1 mouse cellular context compared by ENCODE assay signal in the genomic region with DNA sequence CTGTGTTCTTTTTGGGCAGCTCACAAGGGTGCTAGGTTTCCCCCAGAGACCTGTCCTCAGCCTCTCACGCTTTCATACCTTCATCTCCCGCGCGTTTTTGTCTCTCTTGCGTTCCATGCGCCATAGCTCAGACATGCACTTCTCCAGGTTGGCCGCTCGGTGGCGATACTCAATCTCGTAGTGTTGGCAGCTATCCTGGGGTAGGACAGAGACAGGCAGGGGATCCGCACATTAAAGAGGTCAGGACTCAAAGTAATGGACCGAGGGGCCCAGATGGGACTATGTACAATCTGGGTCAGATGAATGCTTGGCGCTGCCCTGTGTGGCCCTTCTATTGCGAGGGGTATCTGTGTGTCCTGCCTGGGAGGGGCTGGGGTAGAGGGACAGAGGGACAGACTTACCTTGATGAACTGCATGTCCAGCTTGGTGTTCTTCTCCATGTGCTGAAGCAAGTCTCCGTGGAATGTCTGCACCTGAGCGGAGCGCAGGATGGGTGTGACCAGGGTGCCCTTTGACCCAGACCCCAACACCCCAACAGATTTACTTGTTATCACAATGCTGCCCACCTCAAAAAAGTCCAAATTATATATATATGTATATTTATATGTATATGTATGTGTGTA.
TF ChIP-seq lines count a peak whose summit lies in the region.

No protein-coding gene starts in this region.

TF ChIP-seq in C2C12, 6 proteins besides CTCF, POLR2A, EP300 and RAD21 (continued from another document):
- no peak for TF ChIP-seq FOSL1 (IDR thresholded peaks at IDR 0.05; ENCODE audit: insufficient read depth, low read length, poor library complexity, severe bottlenecking)
- no peak for TF ChIP-seq USF1 (IDR thresholded peaks at IDR 0.05; ENCODE audit: low read depth)
- TF ChIP-seq CEBPB (IDR thresholded peaks at IDR 0.05; ENCODE audit: low read depth) = no peak
